Mouse (Mus musculus) MEL (cell line): ENCODE measurements around the gene Ippk.

Source experiments
- EP300 ChIP-seq, 2 experiments: IDR thresholded peaks; 2 replicates each; pipeline ENCODE4 v1.6.1; 2011; ENCODE audit warnings: improper control_type of control experiment in 2 of 2, low read length in 2 of 2, low read depth in 1 of 2, mild to moderate bottlenecking in 1 of 2
- GATA1 ChIP-seq: IDR thresholded peaks from 2 replicates; pipeline ENCODE4 v1.6.1; 2011; ENCODE audit warnings: low read depth, low read length, improper control_type of control experiment
- KAT2A ChIP-seq: conservative IDR thresholded peaks from 2 replicates; pipeline ENCODE4 v1.6.1; 2012; ENCODE audit warnings: low read depth, low read length, improper control_type of control experiment, inconsistent platforms
- POLR2A ChIP-seq, 2 experiments: IDR thresholded peaks; 2 replicates each; pipeline ENCODE4 v1.6.1; 2011 to 2012; ENCODE audit warnings: low read length in 2 of 2, mild to moderate bottlenecking in 2 of 2, control low read depth in 1 of 2, improper control_type of control experiment in 1 of 2, low read depth in 1 of 2, moderate library complexity in 1 of 2; ENCODE audit not compliant: control insufficient read depth in 1 of 2, insufficient read depth in 1 of 2, poor library complexity in 1 of 2
- TCF12 ChIP-seq: IDR thresholded peaks from 2 replicates; pipeline ENCODE4 v1.6.1; 2014; ENCODE audit warnings: low read depth, mild to moderate bottlenecking, inconsistent platforms, low read length, improper control_type of control experiment, moderate library complexity
- USF1 ChIP-seq: IDR thresholded peaks from 2 replicates; pipeline ENCODE4 v1.6.1; 2014; ENCODE audit warnings: low read depth, mild to moderate bottlenecking, inconsistent platforms, low read length, improper control_type of control experiment, moderate library complexity

DNA sequence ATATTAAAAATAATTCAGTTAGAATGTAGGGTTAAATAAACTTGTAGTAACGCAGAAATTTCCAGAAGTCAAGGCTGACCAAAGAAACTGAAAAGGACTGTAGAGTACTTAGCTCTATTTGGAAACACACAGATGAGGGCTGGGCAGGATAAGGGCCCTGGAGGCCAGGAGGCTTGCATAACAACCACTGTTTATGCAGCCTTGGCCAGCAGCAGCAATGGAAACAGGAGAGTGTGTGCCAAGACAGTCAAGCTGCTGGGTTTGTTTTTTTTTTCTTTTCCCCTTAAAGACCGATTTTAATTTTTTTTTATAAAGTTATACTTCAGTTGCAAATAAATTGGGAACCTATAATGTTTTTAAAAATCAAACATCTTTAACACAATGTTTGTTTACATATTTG, 59.0 kb downstream of the Ippk start:
- TF ChIP-seq USF1: no peak
- no peak for TF ChIP-seq POLR2A (IDR thresholded peaks at IDR 0.05; ENCODE audit: control insufficient read depth in 1 of 2, insufficient read depth in 1 of 2, low read depth in 1 of 2, low read length in 2 of 2, poor library complexity in 1 of 2)
- TF ChIP-seq GATA1: no peak
- no peak for TF ChIP-seq KAT2A
- no peak for TF ChIP-seq EP300 (IDR thresholded peaks at IDR 0.05; ENCODE audit: low read depth in 1 of 2, low read length in 2 of 2)
- TF ChIP-seq TCF12: no peak
